Mouse (Mus musculus) CH12F3 (cell line): ENCODE data around the gene H2al1g.
"Not testable (repeated sequence)": the region's sequence is repeated elsewhere in the genome, so short reads cannot be mapped to it uniquely, and the experiment has no call there.

ENCODE experiments used
- in situ Hi-C: fragments of 300-500 bp; cut with MboI; formaldehyde crosslinking; loops from 2 replicates; pipeline ENCODE4 v1.14.3; 2020; ENCODE audit warnings: low sequenced_read_pairs

Gene H2al1g

GRCm38 (mm10) chrX:11317956-11318355 is at the start of gene H2al1g:
TSS of gene H2al1g (plus strand) at chrX:11318256.
- in situ Hi-C loops, result not testable (repeated sequence)

DNA sequence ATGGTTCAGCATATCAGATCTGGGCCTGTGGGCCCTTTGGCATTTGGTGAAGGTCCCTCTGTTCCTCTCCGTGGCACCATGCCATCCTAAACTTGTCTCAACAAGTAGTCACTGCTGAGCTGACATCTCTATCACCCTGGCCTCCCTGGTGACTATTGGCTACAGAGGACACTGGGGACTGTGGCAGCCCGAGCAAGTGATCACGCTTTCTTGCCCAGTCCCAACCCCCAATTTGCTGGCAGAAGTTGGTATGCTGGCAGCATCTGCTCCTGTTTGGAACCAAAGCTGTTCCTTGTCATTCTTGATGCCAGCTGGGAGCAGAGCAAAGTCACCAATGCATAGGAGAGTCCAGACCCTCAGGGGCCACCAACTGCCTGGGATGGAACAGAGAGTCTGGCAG is 49.0 kb upstream of the H2al1g start:
- in situ Hi-C loops, result no loop called here

GRCm38 (mm10) chrX:11273190-11273589 is 44.9 kb upstream of the H2al1g start:
- in situ Hi-C loops, result no loop called here

DNA sequence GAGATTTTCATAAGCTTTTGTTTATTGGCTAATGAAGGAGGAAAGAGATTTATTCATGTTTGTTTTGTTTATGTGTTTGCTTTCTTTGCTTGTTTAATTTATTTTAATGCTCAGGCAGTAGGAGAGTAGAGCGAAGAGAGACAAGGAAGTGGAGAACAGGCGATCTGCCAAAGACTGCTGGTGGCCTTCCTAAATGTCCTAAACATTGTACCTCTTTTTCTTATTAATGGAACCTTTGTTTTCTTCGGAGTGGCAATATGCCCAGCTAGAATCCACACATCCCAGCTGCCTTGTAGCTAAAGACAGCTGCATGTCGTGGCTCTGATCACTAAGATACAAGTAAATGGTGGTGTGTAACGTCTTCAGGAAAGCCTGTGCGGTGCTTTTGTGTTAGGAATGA is 41.0 kb upstream of the H2al1g start:
- in situ Hi-C loops, result no loop called here

DNA sequence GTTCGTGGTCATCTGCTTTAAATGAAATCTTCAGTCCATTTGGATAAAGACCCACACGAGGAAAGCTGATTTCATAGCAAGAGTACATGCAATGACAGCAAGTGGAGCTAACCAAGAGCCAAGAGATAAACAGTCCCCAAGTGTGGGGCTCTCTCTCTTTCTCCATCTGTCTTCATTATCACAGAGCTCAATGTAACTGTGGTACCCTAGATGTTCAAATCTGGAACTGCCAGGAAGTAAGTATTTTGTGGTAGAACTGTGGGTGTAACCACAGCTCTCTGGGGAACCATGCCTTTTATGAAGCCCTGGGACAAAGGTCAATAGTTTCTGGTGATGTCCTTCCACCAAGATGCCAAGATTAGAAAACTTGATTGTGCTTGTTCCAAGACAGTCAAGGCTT is 37.3 kb upstream of the H2al1g start:
- in situ Hi-C loops, result no loop called here

- in situ Hi-C loops, result no loop called here
These were observed 29.7 kb upstream of the H2al1g start for GRCm38 (mm10) chrX:11288306-11288882.

- in situ Hi-C loops, result no loop called here
These were observed 28.8 kb upstream of the H2al1g start for GRCm38 (mm10) chrX:11289244-11289643.

DNA sequence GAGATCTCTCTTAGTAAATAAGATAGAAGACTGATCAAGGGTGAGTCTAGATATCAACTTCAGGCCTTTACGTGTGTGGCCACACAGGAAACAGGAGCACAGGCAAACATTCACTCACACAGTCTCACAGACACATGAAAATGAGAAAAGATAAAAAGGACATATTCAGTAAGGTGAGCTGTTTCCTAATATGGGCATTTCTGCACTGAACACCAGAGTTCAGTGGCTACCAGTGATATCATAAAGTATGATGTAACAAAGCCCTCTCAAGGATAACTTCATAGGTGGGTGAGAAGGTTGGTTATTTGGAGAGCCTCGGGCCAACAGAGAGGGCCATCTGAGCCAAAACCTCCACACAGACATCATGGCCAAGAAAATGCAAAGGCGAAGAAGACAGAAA is 19.1 kb upstream of the H2al1g start, which contains the start of gene H2al1a:
Gene H2al1a, plus strand, starts transcription at position 301 of the 400 bp plus-strand sequence.
- in situ Hi-C loops, result not testable (repeated sequence)

- in situ Hi-C loops, result not testable (repeated sequence)
These were observed 15.9 kb upstream of the H2al1g start, which contains the start of gene H2al1b for GRCm38 (mm10) chrX:11302132-11302531. TSS of gene H2al1b (plus strand) at chrX:11302432.

DNA sequence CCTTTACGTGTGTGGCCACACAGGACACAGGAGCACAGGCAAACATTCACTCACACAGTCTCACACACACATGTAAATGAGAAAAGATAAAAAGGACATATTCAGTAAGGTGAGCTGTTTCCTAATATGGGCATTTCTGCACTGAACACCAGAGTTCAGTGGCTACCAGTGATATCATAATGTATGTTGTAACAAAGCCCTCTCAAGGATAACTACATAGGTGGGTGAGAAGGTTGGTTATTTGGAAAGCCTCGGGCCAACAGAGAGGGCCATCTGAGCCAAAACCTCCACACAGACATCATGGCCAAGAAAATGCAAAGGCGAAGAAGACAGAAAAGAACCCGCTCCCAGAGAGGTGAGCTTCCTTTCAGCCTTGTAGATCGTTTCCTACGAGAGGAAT is 12.7 kb upstream of the H2al1g start, which contains the start of gene H2al1c:
Gene H2al1c, plus strand, starts transcription at position 301 of the 400 bp plus-strand sequence.
- in situ Hi-C loops, result not testable (repeated sequence)

DNA sequence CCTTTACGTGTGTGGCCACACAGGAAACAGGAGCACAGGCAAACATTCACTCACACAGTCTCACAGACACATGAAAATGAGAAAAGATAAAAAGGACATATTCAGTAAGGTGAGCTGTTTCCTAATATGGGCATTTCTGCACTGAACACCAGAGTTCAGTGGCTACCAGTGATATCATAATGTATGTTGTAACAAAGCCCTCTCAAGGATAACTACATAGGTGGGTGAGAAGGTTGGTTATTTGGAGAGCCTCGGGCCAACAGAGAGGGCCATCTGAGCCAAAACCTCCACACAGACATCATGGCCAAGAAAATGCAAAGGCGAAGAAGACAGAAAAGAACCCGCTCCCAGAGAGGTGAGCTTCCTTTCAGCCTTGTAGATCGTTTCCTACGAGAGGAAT is 9.5 kb upstream of the H2al1g start, which contains the start of gene H2al1d:
Gene H2al1d, plus strand, starts transcription at position 301 of the 400 bp plus-strand sequence.
- in situ Hi-C loops, result not testable (repeated sequence)

GRCm38 (mm10) chrX:11311634-11312033 is 6.4 kb upstream of the H2al1g start, which contains the start of gene H2al1e:
TSS of gene H2al1e (plus strand) at chrX:11311934.
- in situ Hi-C loops, result not testable (repeated sequence)

GRCm38 (mm10) chrX:11314858-11315257 is 3.2 kb upstream of the H2al1g start, which contains the start of gene H2al1f:
TSS of gene H2al1f (plus strand) at chrX:11315158.
- in situ Hi-C loops, result not testable (repeated sequence)

DNA sequence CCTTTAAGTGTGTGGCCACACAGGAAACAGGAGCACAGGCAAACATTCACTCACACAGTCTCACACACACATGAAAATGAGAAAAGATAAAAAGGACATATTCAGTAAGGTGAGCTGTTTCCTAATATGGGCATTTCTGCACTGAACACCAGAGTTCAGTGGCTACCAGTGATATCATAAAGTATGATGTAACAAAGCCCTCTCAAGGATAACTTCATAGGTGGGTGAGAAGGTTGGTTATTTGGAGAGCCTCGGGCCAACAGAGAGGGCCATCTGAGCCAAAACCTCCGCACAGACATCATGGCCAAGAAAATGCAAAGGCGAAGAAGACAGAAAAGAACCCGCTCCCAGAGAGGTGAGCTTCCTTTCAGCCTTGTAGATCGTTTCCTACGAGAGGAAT is 3.1 kb downstream of the H2al1g start, which contains the start of gene H2al1h:
Gene H2al1h, plus strand, starts transcription at position 301 of the 400 bp plus-strand sequence.
- in situ Hi-C loops, result not testable (repeated sequence)

DNA sequence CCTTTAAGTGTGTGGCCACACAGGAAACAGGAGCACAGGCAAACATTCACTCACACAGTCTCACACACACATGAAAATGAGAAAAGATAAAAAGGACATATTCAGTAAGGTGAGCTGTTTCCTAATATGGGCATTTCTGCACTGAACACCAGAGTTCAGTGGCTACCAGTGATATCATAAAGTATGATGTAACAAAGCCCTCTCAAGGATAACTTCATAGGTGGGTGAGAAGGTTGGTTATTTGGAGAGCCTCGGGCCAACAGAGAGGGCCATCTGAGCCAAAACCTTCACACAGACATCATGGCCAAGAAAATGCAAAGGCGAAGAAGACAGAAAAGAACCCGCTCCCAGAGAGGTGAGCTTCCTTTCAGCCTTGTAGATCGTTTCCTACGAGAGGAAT is 6.3 kb downstream of the H2al1g start, which contains the start of gene H2al1i:
Gene H2al1i, plus strand, starts transcription at position 301 of the 400 bp plus-strand sequence.
- in situ Hi-C loops, result not testable (repeated sequence)

DNA sequence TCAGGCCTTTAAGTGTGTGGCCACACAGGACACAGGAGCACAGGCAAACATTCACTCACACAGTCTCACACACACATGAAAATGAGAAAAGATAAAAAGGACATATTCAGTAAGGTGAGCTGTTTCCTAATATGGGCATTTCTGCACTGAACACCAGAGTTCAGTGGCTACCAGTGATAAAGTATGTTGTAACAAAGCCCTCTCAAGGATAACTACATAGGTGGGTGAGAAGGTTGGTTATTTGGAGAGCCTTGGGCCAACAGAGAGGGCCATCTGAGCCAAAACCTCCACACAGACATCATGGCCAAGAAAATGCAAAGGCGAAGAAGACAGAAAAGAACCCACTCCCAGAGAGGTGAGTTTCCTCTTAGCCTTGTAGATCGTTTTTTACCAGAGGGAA is 9.5 kb downstream of the H2al1g start, which contains the start of gene H2al1j:
Gene H2al1j, plus strand, starts transcription at position 301 of the 400 bp plus-strand sequence.
- in situ Hi-C loops, result not testable (repeated sequence)

- in situ Hi-C loops, result no loop called here
These were observed 27.7 kb downstream of the H2al1g start for GRCm38 (mm10) chrX:11345762-11346161.

GRCm38 (mm10) chrX:11346756-11347155 is 28.7 kb downstream of the H2al1g start:
- in situ Hi-C loops, result no loop called here

DNA sequence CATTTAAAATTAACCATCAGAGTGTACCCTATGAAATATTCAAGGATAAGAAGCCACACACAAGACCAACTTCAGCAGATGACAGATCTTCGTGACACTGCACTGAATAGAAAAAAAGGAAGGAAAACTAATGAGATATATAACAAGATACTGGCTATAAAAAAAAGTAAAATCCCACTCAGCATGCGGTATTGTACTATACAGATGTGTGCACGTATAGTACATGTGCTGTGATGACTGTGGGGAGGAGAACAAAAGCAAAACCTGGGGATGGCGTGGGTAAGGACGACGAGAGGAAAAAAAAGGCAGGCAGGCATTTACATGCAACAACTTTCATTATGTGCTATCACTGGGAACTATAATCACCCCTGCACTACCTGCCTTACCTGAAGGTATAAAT is 42.8 kb downstream of the H2al1g start:
- in situ Hi-C loops, result no loop called here

DNA sequence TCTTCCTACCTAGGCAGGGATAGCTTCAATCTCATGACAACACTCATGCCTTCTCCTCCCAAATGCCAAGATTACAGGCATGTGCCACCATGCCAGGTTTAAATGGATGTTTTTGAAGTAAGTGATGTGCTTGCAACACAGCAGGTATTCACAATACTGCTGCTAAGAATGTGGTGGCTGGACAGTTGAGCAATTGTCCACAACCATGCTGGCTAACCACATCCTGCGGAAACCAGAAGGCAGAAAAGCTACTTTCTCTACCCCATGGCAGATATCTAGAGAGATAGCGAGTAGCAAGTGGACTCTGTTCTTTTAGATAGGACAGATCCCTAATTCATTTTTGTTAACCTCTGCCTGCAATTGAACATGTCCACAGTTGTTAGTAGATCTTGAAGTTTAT is 43.2 kb downstream of the H2al1g start:
- in situ Hi-C loops, result no loop called here

- in situ Hi-C loops, result no loop called here
These were observed 45.8 kb downstream of the H2al1g start for GRCm38 (mm10) chrX:11363890-11364289.

- in situ Hi-C loops, result no loop called here
These were observed 47.1 kb downstream of the H2al1g start for GRCm38 (mm10) chrX:11365151-11365550.
